Mouse (Mus musculus): ENCODE data around the gene Fras1. TPM values are rescaled to one million over a fixed set of nuclear protein-coding genes. Genes with fewer than 3 reads are reported as not detected.

Fras1 gene
- polyA plus RNA-seq, 1 experiment from 2014 or later, result 3.4 TPM

DNA sequence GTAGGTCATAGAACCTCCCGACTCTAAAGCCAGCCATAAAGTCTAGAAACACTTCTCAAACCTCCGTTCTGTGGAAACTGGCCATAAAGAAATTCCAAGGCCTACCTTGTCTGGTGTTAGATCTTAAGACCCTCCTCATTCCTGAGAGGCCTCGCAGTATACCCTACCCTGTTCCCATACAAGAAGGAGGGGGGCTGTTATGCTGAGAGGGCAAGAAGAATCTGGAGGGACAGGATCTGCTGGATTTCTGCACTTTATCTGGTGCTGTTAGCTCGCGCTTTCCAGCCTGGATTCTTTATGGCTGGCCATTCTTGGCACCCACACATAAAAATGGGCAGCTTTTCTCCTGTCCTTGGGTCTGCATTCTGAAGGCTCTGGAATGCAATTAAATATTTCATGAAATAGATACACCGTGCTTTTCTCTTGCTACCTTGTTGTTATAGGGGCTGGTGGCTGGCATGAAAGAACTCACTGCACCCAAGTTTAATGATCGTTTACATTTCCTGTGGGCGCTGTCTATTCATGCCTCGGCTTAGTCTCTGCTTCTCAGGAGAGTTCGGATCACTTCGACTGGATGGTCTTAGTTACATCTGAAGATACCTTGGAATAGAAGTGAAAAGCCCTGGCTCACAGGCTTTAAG lies 39.1 kb downstream of the Fras1 start:
- WGBS, result 43% methylated on average over 11 of the region's 11 CpGs
- no peak overlapping the region for H3K4me3 ChIP-seq (ENCODE audit: low read depth, low read length)
- no peak overlapping the region for H3K27ac ChIP-seq (replicated peaks)
- no peaks in the 10 kb centered on the region for H3K4me1 ChIP-seq (replicated peaks; ENCODE audit: control insufficient read depth, insufficient read depth)
- H3K4me2 ChIP-seq (replicated peaks; ENCODE audit: low read depth), result no peak overlapping the region
- no peaks in the 10 kb centered on the region for H3K36me3 ChIP-seq (ENCODE audit: control insufficient read depth, insufficient read depth, low read length)
- TF ChIP-seq CTCF (IDR thresholded peaks at IDR 0.05; ENCODE audit: low read depth), result no peak
- no peak for TF ChIP-seq EP300 (optimal IDR thresholded peaks at IDR 0.05)
- no peak overlapping the region for H3K9ac ChIP-seq (ENCODE audit: low read length)
- no peaks in the 10 kb centered on the region for H3K9me3 ChIP-seq (ENCODE audit: control insufficient read depth, low read length)
- H3K27me3 ChIP-seq (ENCODE audit: control insufficient read depth, insufficient read depth, low read length), result no peaks in the 10 kb centered on the region
- ATAC-seq (ENCODE audit: low FRiP score, low TSS enrichment) (no peak), DNase-seq (ENCODE audit: low spot score) (peak; percentile 25)

DNA sequence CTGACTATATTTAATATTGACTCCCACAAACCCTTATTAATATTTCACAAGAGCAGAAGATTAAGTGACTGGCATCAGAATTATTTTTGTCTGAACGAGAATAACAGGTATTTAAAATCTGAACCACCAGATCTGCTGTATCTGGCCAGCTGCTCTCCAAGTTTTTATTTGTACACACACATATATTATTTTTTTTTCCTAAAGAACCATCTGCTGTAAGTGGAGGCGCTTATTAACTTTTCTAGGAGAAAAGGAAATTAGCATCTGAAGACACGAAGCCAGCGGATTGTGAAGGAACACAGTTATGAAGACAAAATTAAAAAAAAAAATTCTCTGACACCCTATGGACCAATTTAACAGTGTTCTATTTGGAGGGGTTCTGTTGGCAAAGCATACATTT lies 43.4 kb downstream of the Fras1 start:
- no peak overlapping the region for H3K4me2 ChIP-seq (replicated peaks; ENCODE audit: low read depth)
- ATAC-seq (ENCODE audit: low FRiP score, low TSS enrichment), result no peak
- H3K4me1 ChIP-seq (replicated peaks; ENCODE audit: control insufficient read depth, insufficient read depth), result no peaks in the 10 kb centered on the region
- no peak overlapping the region for H3K9ac ChIP-seq (ENCODE audit: low read length)
- no peaks in the 10 kb centered on the region for H3K27me3 ChIP-seq (ENCODE audit: control insufficient read depth, insufficient read depth, low read length)
- H3K4me3 ChIP-seq (ENCODE audit: low read depth, low read length), result no peak overlapping the region
- no peak for DNase-seq (ENCODE audit: low spot score)
- WGBS, result 76% methylated on average over 4 of the region's 4 CpGs
- H3K36me3 ChIP-seq (ENCODE audit: control insufficient read depth, insufficient read depth, low read length), result no peaks in the 10 kb centered on the region
- H3K9me3 ChIP-seq (ENCODE audit: control insufficient read depth, low read length), result no peaks in the 10 kb centered on the region
- no peak for TF ChIP-seq CTCF (IDR thresholded peaks at IDR 0.05; ENCODE audit: low read depth)
- no peak for TF ChIP-seq EP300 (optimal IDR thresholded peaks at IDR 0.05)
- no peak overlapping the region for H3K27ac ChIP-seq (replicated peaks)

DNA sequence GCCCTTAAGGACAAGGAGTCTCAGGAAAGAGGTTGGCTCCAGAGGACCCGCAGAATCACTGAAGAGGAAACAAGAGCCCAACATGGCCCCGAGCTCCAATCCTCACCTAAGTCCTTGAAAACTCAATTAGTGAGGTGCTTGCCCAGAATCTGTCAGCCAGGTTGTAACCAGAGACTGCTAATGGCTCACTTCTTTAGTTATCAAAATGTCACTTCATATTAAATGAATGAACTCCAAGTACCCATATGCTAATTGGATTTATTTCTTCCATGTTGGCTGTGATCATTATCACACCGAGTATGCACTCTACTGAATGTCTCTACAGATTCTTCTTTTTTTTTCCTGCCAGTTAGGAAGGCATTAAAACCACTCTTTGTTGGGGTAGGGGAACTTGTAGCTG lies 47.8 kb downstream of the Fras1 start:
- H3K36me3 ChIP-seq (ENCODE audit: control insufficient read depth, insufficient read depth, low read length), result no peaks in the 10 kb centered on the region
- DNase-seq (ENCODE audit: low spot score) (no peak), ATAC-seq (ENCODE audit: low FRiP score, low TSS enrichment) (no peak)
- WGBS, result 75% methylated on average over 3 of the region's 3 CpGs
- H3K9me3 ChIP-seq (ENCODE audit: control insufficient read depth, low read length), result no peaks in the 10 kb centered on the region
- H3K27me3 ChIP-seq (ENCODE audit: control insufficient read depth, insufficient read depth, low read length), result no peaks in the 10 kb centered on the region
- TF ChIP-seq EP300 (optimal IDR thresholded peaks at IDR 0.05) (no peak), CTCF (IDR thresholded peaks at IDR 0.05; ENCODE audit: low read depth) (no peak)
- no peaks in the 10 kb centered on the region for H3K4me1 ChIP-seq (replicated peaks; ENCODE audit: control insufficient read depth, insufficient read depth)
- no peak overlapping the region for H3K9ac ChIP-seq (ENCODE audit: low read length)
- H3K27ac ChIP-seq (replicated peaks), result no peak overlapping the region
- H3K4me3 ChIP-seq (ENCODE audit: low read depth, low read length), result no peak overlapping the region
- no peak overlapping the region for H3K4me2 ChIP-seq (replicated peaks; ENCODE audit: low read depth)

DNA sequence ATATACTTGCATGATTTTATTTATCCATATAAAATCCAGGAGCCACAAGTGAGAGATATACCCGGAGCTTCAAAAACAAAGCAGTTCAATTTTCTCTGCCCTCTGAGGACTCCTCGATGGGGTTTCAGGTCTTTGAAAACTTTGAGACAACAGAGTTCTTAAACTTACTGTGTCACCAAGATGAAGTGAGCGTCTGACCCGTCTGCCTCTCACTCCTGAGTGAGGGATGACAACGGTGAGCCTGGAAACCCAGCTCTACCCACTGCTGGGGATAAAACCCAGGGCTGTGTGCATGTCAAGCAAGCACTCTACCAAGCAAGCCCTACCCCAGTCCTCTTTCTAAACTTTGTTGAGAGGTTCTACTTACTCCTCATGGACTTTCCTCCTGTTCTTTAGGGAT lies 49.0 kb downstream of the Fras1 start:
- Histone ChIP-seq H3K27ac (replicated peaks) (no peak overlapping the region), H3K4me3 (ENCODE audit: low read depth, low read length) (no peak overlapping the region), H3K36me3 (ENCODE audit: control insufficient read depth, insufficient read depth, low read length) (no peaks in the 10 kb centered on the region), H3K27me3 (ENCODE audit: control insufficient read depth, insufficient read depth, low read length) (no peaks in the 10 kb centered on the region), H3K9ac (ENCODE audit: low read length) (no peak overlapping the region), H3K9me3 (ENCODE audit: control insufficient read depth, low read length) (no peaks in the 10 kb centered on the region), H3K4me1 (replicated peaks; ENCODE audit: control insufficient read depth, insufficient read depth) (no peaks in the 10 kb centered on the region), H3K4me2 (replicated peaks; ENCODE audit: low read depth) (no peak overlapping the region)
- ATAC-seq (ENCODE audit: low FRiP score, low TSS enrichment) (no peak), DNase-seq (ENCODE audit: low spot score) (no peak)
- TF ChIP-seq EP300 (optimal IDR thresholded peaks at IDR 0.05), result no peak
- 84% methylated on average over 5 of the region's 5 CpGs for WGBS

DNA sequence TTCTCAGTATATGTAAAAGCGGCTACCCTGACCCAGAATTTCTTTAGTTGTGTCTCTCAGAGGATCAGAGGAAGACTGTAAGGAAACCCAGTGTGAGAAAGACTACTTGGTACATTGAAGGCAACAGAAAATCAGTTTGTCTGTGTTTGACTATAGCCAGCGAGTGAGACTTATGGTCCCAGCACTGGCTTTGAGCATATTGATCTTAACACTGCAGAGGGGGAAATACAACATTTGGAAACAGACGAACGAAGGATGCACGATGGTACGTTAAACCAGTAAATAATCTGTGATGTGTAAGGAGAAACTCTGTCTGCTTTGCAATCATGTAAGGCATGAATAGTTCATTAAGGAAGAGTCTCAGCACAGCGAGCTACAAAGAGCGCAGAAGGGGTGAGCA lies 51.6 kb downstream of the Fras1 start:
- Histone ChIP-seq H3K4me2 (replicated peaks; ENCODE audit: low read depth) (no peak overlapping the region), H3K36me3 (ENCODE audit: control insufficient read depth, insufficient read depth, low read length) (no peaks in the 10 kb centered on the region), H3K27me3 (ENCODE audit: control insufficient read depth, insufficient read depth, low read length) (no peaks in the 10 kb centered on the region), H3K27ac (replicated peaks) (no peak overlapping the region), H3K9ac (ENCODE audit: low read length) (no peak overlapping the region), H3K4me1 (replicated peaks; ENCODE audit: control insufficient read depth, insufficient read depth) (no peaks in the 10 kb centered on the region), H3K9me3 (ENCODE audit: control insufficient read depth, low read length) (no peaks in the 10 kb centered on the region), H3K4me3 (ENCODE audit: low read depth, low read length) (no peak overlapping the region)
- DNase-seq (ENCODE audit: low spot score), result no peak
- TF ChIP-seq CTCF (IDR thresholded peaks at IDR 0.05; ENCODE audit: low read depth) (no peak), EP300 (optimal IDR thresholded peaks at IDR 0.05) (no peak)
- ATAC-seq (ENCODE audit: low FRiP score, low TSS enrichment), result no peak
- WGBS, result 96% methylated on average over 8 of the region's 8 CpGs

DNA sequence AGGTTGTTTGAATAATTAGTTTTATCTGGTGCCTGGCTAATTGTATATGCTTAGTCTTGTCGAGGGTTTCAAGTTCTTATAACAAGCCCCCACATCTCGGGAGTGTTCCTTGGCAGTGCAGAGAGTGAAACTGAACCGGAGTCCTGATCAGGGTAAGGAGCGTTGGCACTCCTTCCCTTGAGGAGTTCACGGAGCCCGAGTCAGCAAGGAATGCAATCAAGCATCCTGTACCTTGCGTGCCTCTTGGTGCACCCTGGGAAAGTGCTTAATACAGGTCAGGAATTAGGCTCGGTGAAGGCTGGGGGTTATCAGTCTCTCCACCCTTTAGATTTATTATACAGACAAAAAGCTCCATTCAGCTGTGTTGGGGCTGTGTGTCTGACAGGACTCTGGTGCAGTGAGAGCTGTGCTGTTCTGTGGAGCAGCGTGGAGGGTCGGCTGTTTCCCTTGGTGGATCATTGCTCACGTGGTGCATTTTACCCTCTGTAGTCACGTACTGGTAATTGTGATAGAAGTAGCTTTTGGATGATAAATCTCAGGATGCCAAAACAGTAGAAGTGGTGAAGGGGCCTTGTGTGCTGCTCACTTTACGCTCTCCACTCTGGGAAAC lies 55.9 kb downstream of the Fras1 start:
- Histone ChIP-seq H3K36me3 (ENCODE audit: control insufficient read depth, insufficient read depth, low read length) (no peaks in the 10 kb centered on the region), H3K9me3 (ENCODE audit: control insufficient read depth, low read length) (no peaks in the 10 kb centered on the region), H3K27me3 (ENCODE audit: control insufficient read depth, insufficient read depth, low read length) (no peaks in the 10 kb centered on the region), H3K9ac (ENCODE audit: low read length) (no peak overlapping the region), H3K27ac (replicated peaks) (no peak overlapping the region), H3K4me3 (ENCODE audit: low read depth, low read length) (no peak overlapping the region), H3K4me2 (replicated peaks; ENCODE audit: low read depth) (peak overlapping the region; percentile 32), H3K4me1 (replicated peaks; ENCODE audit: control insufficient read depth, insufficient read depth) (no peaks in the 10 kb centered on the region)
- DNase-seq (ENCODE audit: low spot score), result no peak
- ATAC-seq (ENCODE audit: low FRiP score, low TSS enrichment), result no peak; the same call in 1 of the 2 replicates
- TF ChIP-seq CTCF (IDR thresholded peaks at IDR 0.05; ENCODE audit: low read depth), result no peak
- no peak for TF ChIP-seq EP300 (optimal IDR thresholded peaks at IDR 0.05)
- 29% methylated on average over 13 of the region's 13 CpGs for WGBS

All from stomach, postnatal 0 days (tissue).